Mouse (Mus musculus) spleen, adult 2 months (tissue): ENCODE measurements around the gene Il17ra. TPM values are rescaled to one million over a fixed set of nuclear protein-coding genes. Genes with fewer than 3 reads are reported as not detected.
A peak's percentile ranks its signal among the peaks of the same experiment; 100 is the strongest.

Source experiments
- DNase-seq, 2 experiments: peaks; one replicate each; pipeline versions ENCODE4 v3.0.0 to v3.0.0-alpha.2; 2012 to 2021; ENCODE audit warnings: low spot score in 2 of 2, low read depth in 1 of 2
- H3K27ac ChIP-seq: fragments of 200-500 bp; 2 replicates; pipeline ENCODE4 v1.5.1; 2012; ENCODE audit warnings: low read length, inconsistent platforms; ENCODE audit not compliant: insufficient read depth
- H3K27me3 ChIP-seq: fragments of 200-500 bp; 2 replicates; pipeline ENCODE4 v1.6.1; 2012; ENCODE audit warnings: mild to moderate bottlenecking, moderate library complexity, low read length, inconsistent platforms; ENCODE audit not compliant: control insufficient read depth, insufficient read depth
- H3K36me3 ChIP-seq: fragments of 200-500 bp; 2 replicates; pipeline ENCODE4 v1.6.1; 2012; ENCODE audit warnings: mild to moderate bottlenecking, low read length, inconsistent platforms; ENCODE audit not compliant: control insufficient read depth, insufficient read depth
- H3K4me1 ChIP-seq: fragments of 200-500 bp; 2 replicates; pipeline ENCODE4 v1.6.1; 2011; ENCODE audit warnings: inconsistent platforms; ENCODE audit not compliant: control insufficient read depth, insufficient read depth, insufficient read length
- H3K4me3 ChIP-seq: fragments of 200-500 bp; 2 replicates; pipeline ENCODE4 v1.5.1; 2011; ENCODE audit warnings: mild to moderate bottlenecking, inconsistent platforms; ENCODE audit not compliant: insufficient read depth, insufficient read length; ENCODE audit errors: extremely low read depth
- CTCF ChIP-seq: fragments of 200-500 bp; IDR thresholded peaks from 2 replicates; pipeline ENCODE4 v1.5.1; 2011; ENCODE audit warnings: mild to moderate bottlenecking, inconsistent platforms; ENCODE audit not compliant: insufficient read depth, insufficient read length, insufficient replicate concordance; ENCODE audit errors: extremely low read depth
- POLR2A ChIP-seq: fragments of 200-500 bp; IDR thresholded peaks from 2 replicates; pipeline ENCODE4 v1.6.1; 2011; ENCODE audit warnings: low read depth, low read length, inconsistent platforms
- WGBS: fragments of 180-500 bp; shearing (Covaris S2); methylation state at CpG from one replicate; pipeline ENCODE4 v1.1.7; 2018; 5-methylcytosine and 5-hydroxymethylcytosine counted together
- polyA plus RNA-seq: library from polyadenylated mRNA; depleted of rRNA; stranded (reverse); fragments of >200 nt; gene quantifications from 2 replicates; pipeline ENCODE4 v1.2.3, GENCODE M21; 2012

Gene Il17ra
- polyA plus RNA-seq, 1 experiment: 93.1 TPM

- no peak for TF ChIP-seq CTCF
- peaks cover 32% of the 10 kb centered on the region for H3K4me1 ChIP-seq
- no peak overlapping the region for H3K27ac ChIP-seq
- DNase-seq: no peak
- H3K4me3 ChIP-seq: no peak overlapping the region
- 83% methylated on average over 7 of the region's 7 CpGs for WGBS
- peaks cover 22% of the 10 kb centered on the region for H3K27me3 ChIP-seq
- H3K36me3 ChIP-seq: no peaks in the 10 kb centered on the region
Observed at GRCm38 (mm10) chr6:120491064-120491463, 28.0 kb downstream of the Il17ra start.

GRCm38 (mm10) chr6:120491862-120492498 is 28.9 kb downstream of the Il17ra start:
- Histone ChIP-seq H3K27me3 (peaks cover 22% of the 10 kb centered on the region), H3K4me3 (peak overlapping the region; percentile 34; the same call in 1 of the 2 replicates), H3K27ac (no peak overlapping the region), H3K36me3 (no peaks in the 10 kb centered on the region), H3K4me1 (peaks cover 32% of the 10 kb centered on the region)
- DNase-seq: no peak
- TF ChIP-seq POLR2A (no peak), CTCF (no peak)
- 31% methylated on average over 22 of the region's 22 CpGs for WGBS

- Histone ChIP-seq H3K4me3 (peak overlapping the region; percentile 34; the same call in 1 of the 2 replicates), H3K36me3 (no peaks in the 10 kb centered on the region), H3K4me1 (peaks cover 32% of the 10 kb centered on the region), H3K27me3 (peaks cover 22% of the 10 kb centered on the region), H3K27ac (no peak overlapping the region)
- 3% methylated on average over 95 of the region's 95 CpGs for WGBS
- TF ChIP-seq CTCF: no peak
- no peak for TF ChIP-seq POLR2A
- DNase-seq: no peak
Observed at GRCm38 (mm10) chr6:120492499-120493373, 29.7 kb downstream of the Il17ra start.

GRCm38 (mm10) chr6:120493374-120494181 is 30.5 kb downstream of the Il17ra start, which contains the start of gene Tmem121b:
TSS of gene Tmem121b (minus strand) at chr6:120493807.
- peaks cover 22% of the 10 kb centered on the region for H3K27me3 ChIP-seq
- TF ChIP-seq POLR2A (no peak), CTCF (no peak)
- no peak within 1 kb of the TSS for H3K27ac ChIP-seq
- 2% methylated on average over 70 of the region's 84 CpGs for WGBS
- H3K36me3 ChIP-seq: no peaks in the 10 kb centered on the region
- H3K4me1 ChIP-seq: peaks cover 27% of the 10 kb centered on the region
- peak within 1 kb of the TSS; percentile 34 for H3K4me3 ChIP-seq
- DNase-seq: no peak

- Histone ChIP-seq H3K4me3 (no peak overlapping the region), H3K4me1 (peaks cover 15% of the 10 kb centered on the region), H3K27ac (no peak overlapping the region), H3K36me3 (no peaks in the 10 kb centered on the region), H3K27me3 (peaks cover 22% of the 10 kb centered on the region)
- DNase-seq: no peak
- no peak for TF ChIP-seq POLR2A
- no peak for TF ChIP-seq CTCF
- WGBS: 77% methylated on average over 3 of the region's 3 CpGs
Observed at GRCm38 (mm10) chr6:120496544-120496943, 33.5 kb downstream of the Il17ra start.

- Histone ChIP-seq H3K4me3 (no peak overlapping the region), H3K36me3 (no peaks in the 10 kb centered on the region), H3K27me3 (no peaks in the 10 kb centered on the region), H3K4me1 (no peaks in the 10 kb centered on the region), H3K27ac (no peak overlapping the region)
- no peak for DNase-seq
- TF ChIP-seq CTCF: no peak
- no peak for TF ChIP-seq POLR2A
- 67% methylated on average over 3 of the region's 3 CpGs for WGBS
Observed at GRCm38 (mm10) chr6:120504051-120504450, 41.0 kb downstream of the Il17ra start.

GRCm38 (mm10) chr6:120505531-120505930 is 42.5 kb downstream of the Il17ra start:
- TF ChIP-seq CTCF: no peak
- TF ChIP-seq POLR2A: no peak
- Histone ChIP-seq H3K4me1 (no peaks in the 10 kb centered on the region), H3K4me3 (no peak overlapping the region), H3K36me3 (peaks cover 8% of the 10 kb centered on the region; the same call in 1 of the 2 replicates), H3K27ac (no peak overlapping the region), H3K27me3 (no peaks in the 10 kb centered on the region)
- WGBS: 80% methylated on average over 4 of the region's 4 CpGs
- DNase-seq: no peak
